Mouse (Mus musculus) forebrain, embryonic 10.5 days (tissue): ENCODE measurements at regions not wholly inside any gene's neighbourhood (a gene's known extent, or its start where the extent isn't known, plus 50 kb on each side); places are given as distances from the start of the nearest gene placed in this dataset.
A peak's percentile ranks its signal among the peaks of the same experiment; 100 is the strongest.

Experiments
- DNase-seq: peaks from one replicate; pipeline ENCODE4 v3.0.0-alpha.2; 2017; ENCODE audit warnings: low spot score; ENCODE audit errors: extremely low spot score
- H3K27ac ChIP-seq: fragments of 300-500 bp; sonication (generic); 2 replicates; pipeline ENCODE4 v1.5.1; 2016; ENCODE audit warnings: mild to moderate bottlenecking
- H3K27me3 ChIP-seq: fragments of 300-500 bp; sonication (generic); 2 replicates; pipeline ENCODE4 v1.6.1; 2016; ENCODE audit warnings: mild to moderate bottlenecking; ENCODE audit not compliant: poor library complexity, severe bottlenecking
- H3K36me3 ChIP-seq: fragments of 300-500 bp; sonication (generic); replicated peaks from 2 replicates; pipeline ENCODE4 v1.6.1; 2016; ENCODE audit warnings: mild to moderate bottlenecking, moderate library complexity
- H3K4me1 ChIP-seq: fragments of 300-500 bp; sonication (generic); 2 replicates; pipeline ENCODE4 v1.6.1; 2016
- H3K4me3 ChIP-seq: fragments of 300-500 bp; sonication (generic); 2 replicates; pipeline ENCODE4 v1.5.1; 2016; ENCODE audit warnings: mild to moderate bottlenecking, moderate library complexity
- H3K9me3 ChIP-seq: fragments of 300-500 bp; sonication (generic); 2 replicates; pipeline ENCODE4 v1.6.1; 2016; ENCODE audit warnings: mild to moderate bottlenecking, moderate library complexity
- WGBS: fragments of 180-500 bp; shearing (Covaris S2); methylation state at CpG from one replicate; pipeline ENCODE4 v1.1.7; 2016; 5-methylcytosine and 5-hydroxymethylcytosine counted together

DNA sequence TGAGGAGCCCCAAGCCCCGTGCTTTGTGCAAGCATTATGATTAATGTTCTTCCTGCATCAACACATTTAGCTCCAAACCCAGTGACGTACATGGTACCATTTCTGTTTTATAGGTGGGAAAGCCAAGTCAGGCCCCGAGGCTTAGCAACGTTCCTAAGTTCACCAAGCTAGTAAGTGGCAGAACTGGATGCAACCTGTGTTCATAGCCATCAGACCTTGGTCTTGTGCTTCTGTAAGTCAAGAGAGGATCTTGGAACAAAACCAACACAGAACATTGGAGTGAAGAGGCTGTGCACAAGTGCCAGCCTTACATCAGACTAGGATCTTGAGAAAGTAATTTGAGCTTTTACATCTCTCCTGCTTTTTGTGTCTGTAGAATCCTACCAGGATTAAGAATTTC, 71.3 kb downstream of the Cdc7 start:
- DNase-seq, result no peak
- Histone ChIP-seq H3K4me1 (peaks cover 7% of the 10 kb centered on the region; the same call in 1 of the 2 replicates), H3K36me3 (no peaks in the 10 kb centered on the region), H3K4me3 (no peak overlapping the region), H3K27me3 (no peaks in the 10 kb centered on the region), H3K9me3 (peaks cover 6% of the 10 kb centered on the region; the same call in 1 of the 2 replicates), H3K27ac (no peak overlapping the region)
- WGBS, result 86% methylated on average over 4 of the region's 4 CpGs

DNA sequence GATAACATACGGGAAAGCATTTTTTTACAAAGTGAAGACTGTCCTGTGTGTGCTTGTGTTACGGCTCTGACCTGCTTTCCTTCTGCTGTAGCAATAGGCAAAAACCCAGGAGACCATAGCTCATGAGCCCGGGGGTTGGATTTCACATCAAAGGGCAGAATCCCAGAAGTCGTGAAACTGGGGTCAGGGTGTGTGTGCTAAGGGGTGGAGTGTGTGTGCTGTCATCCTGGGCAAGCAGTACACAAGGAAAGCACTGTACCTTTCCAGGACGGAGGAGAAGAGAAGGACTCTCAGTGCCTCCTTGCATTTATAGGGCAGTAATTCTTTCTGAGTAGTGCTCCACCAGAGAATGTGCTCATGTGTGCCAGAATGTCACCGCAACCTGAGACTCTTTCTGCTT, 71.7 kb downstream of the Cdc7 start:
- 70% methylated on average over 6 of the region's 6 CpGs for WGBS
- no peak for DNase-seq
- no peak overlapping the region for H3K4me3 ChIP-seq

DNA sequence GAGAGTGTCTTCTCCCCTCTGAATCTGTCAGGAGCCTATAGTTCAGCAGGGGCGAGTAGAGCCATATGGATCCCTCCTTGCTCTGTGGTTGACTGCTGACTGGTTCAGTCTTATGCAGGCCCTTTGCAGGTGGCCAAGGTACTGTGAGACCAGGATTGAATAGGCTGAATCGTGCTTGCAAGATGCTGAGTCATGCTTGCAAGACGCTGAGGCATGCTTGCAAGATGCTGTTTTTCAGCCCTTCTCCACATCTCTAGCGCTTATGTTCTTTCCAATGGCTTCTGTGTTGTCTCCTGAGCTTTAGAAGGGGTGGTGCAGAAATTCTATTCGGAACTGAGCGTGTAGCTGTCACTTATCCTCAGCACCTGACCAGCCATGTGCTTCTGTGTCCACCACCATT, 72.4 kb downstream of the Cdc7 start:
- H3K9me3 ChIP-seq, result peaks cover 6% of the 10 kb centered on the region; the same call in 1 of the 2 replicates
- no peak overlapping the region for H3K27ac ChIP-seq
- H3K27me3 ChIP-seq, result no peaks in the 10 kb centered on the region
- no peak for DNase-seq
- H3K4me1 ChIP-seq, result peaks cover 7% of the 10 kb centered on the region; the same call in 1 of the 2 replicates
- WGBS, result 81% methylated on average over 6 of the region's 6 CpGs
- H3K4me3 ChIP-seq, result no peak overlapping the region
- no peaks in the 10 kb centered on the region for H3K36me3 ChIP-seq

More for the DNA sequence above, 71.7 kb downstream of the Cdc7 start:
- no peak overlapping the region for H3K27ac ChIP-seq
- peaks cover 6% of the 10 kb centered on the region; the same call in 1 of the 2 replicates for H3K9me3 ChIP-seq
- no peaks in the 10 kb centered on the region for H3K27me3 ChIP-seq
- no peaks in the 10 kb centered on the region for H3K36me3 ChIP-seq
- H3K4me1 ChIP-seq, result peaks cover 7% of the 10 kb centered on the region; the same call in 1 of the 2 replicates

DNA sequence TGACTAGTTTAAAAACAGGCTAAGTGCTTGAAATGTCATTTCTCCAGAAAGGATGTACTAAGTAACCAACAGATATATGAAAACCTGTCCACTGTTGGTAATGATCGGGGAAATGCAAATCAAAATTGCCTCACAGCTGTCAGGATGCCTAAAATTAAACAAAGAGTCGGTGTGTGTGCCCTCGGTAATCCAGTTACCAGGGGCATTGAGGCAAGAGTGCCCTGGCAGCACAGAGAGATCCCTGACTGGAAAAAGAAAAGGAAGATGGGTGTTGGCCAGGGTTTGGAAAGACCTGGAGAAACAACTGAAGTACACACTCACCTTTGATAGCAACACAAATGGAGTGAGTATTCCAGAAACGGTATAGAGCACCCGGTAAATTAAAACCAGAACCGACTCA, 73.0 kb downstream of the Cdc7 start:
- H3K9me3 ChIP-seq, result peaks cover 6% of the 10 kb centered on the region; the same call in 1 of the 2 replicates
- H3K36me3 ChIP-seq, result no peaks in the 10 kb centered on the region
- 96% methylated on average over 6 of the region's 6 CpGs for WGBS
- no peak for DNase-seq
- H3K4me3 ChIP-seq, result no peak overlapping the region
- H3K4me1 ChIP-seq, result peaks cover 7% of the 10 kb centered on the region; the same call in 1 of the 2 replicates
- H3K27ac ChIP-seq, result no peak overlapping the region
- H3K27me3 ChIP-seq, result no peaks in the 10 kb centered on the region

DNA sequence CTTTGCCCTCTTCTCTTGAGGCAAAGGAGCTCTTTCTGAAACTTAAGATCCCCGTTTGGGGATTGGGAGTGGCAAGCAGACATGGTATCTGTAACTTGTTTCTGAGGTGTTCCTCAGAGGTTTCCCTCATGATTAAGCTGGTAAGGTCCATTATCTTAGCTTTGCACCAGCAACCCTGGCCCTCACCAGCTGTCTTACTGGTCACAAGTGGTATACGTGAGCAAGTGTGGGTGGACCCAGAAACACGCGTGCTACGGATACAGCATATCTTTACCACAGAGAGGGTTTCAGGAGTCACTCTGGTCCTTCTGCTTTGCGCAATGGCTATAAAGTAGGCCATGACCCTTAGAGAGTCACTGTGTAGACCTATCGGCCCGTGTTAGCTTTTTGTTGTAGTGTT, 75.2 kb downstream of the Cdc7 start:
- H3K27ac ChIP-seq, result no peak overlapping the region
- DNase-seq, result no peak
- H3K36me3 ChIP-seq, result no peaks in the 10 kb centered on the region
- 98% methylated on average over 8 of the region's 8 CpGs for WGBS
- peaks cover 7% of the 10 kb centered on the region; the same call in 1 of the 2 replicates for H3K4me1 ChIP-seq
- no peak overlapping the region for H3K4me3 ChIP-seq
- no peaks in the 10 kb centered on the region for H3K27me3 ChIP-seq
- peaks cover 6% of the 10 kb centered on the region; the same call in 1 of the 2 replicates for H3K9me3 ChIP-seq

DNA sequence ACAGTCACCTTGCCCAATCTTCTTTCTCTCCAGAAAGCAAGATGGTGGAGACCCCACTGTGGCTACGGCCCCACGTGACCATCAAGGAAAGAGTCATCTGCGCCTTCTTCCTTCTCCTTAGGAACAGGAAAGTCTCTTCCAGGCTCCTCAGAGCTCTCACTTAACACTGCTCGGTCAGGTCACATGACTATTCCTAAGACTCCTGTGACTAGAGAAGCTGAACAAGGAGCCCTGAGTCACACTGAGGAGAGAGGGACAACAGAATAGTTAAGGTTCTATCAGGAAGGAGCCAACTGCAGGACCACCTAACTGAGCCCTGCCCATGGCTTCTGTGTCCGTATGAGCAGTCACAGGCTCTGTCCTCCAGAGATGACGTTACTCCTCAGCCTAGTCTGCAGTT, 75.8 kb downstream of the Cdc7 start:
- WGBS, result 91% methylated on average over 6 of the region's 6 CpGs
- Histone ChIP-seq H3K27me3 (no peaks in the 10 kb centered on the region), H3K27ac (no peak overlapping the region), H3K4me1 (peaks cover 7% of the 10 kb centered on the region; the same call in 1 of the 2 replicates), H3K36me3 (no peaks in the 10 kb centered on the region), H3K4me3 (no peak overlapping the region), H3K9me3 (peaks cover 6% of the 10 kb centered on the region; the same call in 1 of the 2 replicates)
- no peak for DNase-seq

DNA sequence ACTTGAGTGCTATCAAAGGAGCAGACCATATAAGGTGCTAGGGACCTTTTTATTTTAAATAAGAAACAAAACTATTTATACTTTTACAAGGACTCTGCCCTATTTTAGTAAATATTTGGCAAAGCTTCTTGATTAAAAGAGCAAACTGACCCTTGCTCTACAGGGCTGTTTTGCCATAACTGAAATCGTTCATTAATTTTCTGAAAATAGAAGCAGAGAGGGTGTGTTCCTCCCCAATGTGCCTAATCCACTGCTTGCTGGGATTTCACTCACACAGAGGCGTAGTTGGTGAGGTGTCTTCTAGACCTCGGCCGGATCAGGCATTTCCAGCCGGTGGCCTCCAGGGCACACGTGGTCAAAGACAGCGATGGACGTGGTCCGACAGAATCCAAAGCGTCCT, 76.4 kb downstream of the Cdc7 start:
- Histone ChIP-seq H3K36me3 (no peaks in the 10 kb centered on the region), H3K4me3 (no peak overlapping the region), H3K27ac (no peak overlapping the region), H3K4me1 (peaks cover 5% of the 10 kb centered on the region; the same call in 1 of the 2 replicates), H3K9me3 (peaks cover 6% of the 10 kb centered on the region; the same call in 1 of the 2 replicates), H3K27me3 (no peaks in the 10 kb centered on the region)
- WGBS, result 90% methylated on average over 10 of the region's 10 CpGs
- DNase-seq, result no peak

DNA sequence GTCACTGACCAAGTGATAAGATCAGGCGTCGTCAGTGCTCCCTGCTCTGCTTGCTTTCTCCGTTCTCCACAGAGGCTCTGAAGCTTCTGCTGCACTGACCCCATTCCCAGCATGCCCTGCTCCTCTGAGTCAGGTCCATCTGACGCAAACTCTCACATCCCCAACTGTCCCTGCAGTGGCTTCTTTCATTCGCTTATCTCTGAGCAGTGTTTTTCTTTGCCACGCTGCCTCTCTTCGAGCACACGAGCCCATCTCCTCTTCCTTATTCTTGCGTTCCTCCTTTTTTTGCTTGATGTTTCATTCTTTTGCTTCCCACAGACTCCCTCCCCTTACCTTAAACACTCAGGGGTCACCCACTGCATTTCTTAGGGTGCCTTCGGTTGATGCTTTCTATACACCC, 81.0 kb downstream of the Cdc7 start:
- WGBS, result 80% methylated on average over 10 of the region's 10 CpGs
- no peak overlapping the region for H3K4me3 ChIP-seq

DNA sequence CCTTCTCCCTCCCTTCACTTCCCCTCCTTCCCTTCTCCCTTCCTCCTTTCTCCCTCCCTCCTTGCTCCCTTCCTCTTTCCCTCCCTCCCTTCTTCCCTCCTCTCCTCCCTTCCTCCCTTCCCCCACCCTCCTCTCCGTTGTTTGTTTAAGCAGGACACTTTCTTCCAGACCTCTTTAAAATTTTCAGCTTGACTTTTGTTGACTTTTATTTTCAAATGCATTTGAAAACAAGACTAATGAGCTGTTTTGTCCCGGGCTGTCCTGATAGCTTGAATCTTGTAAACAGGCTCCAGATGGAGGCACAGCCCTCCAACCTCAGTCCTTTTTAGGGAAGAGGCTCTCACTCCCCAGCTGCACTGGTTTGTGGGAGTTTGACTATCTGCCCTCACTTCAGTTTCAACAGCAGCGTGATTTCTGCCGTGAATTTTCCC, 82.4 kb downstream of the Cdc7 start:
- no peaks in the 10 kb centered on the region for H3K4me1 ChIP-seq
- no peaks in the 10 kb centered on the region for H3K9me3 ChIP-seq
- WGBS, result 42% methylated on average over 4 of the region's 4 CpGs
- no peak overlapping the region for H3K27ac ChIP-seq
- DNase-seq, result no peak
- no peak overlapping the region for H3K4me3 ChIP-seq
- no peaks in the 10 kb centered on the region for H3K27me3 ChIP-seq
- H3K36me3 ChIP-seq, result no peaks in the 10 kb centered on the region

More for the DNA sequence above, 81.0 kb downstream of the Cdc7 start:
- Histone ChIP-seq H3K27ac (no peak overlapping the region), H3K9me3 (no peaks in the 10 kb centered on the region), H3K4me1 (no peaks in the 10 kb centered on the region), H3K36me3 (no peaks in the 10 kb centered on the region), H3K27me3 (no peaks in the 10 kb centered on the region)
- DNase-seq, result no peak

DNA sequence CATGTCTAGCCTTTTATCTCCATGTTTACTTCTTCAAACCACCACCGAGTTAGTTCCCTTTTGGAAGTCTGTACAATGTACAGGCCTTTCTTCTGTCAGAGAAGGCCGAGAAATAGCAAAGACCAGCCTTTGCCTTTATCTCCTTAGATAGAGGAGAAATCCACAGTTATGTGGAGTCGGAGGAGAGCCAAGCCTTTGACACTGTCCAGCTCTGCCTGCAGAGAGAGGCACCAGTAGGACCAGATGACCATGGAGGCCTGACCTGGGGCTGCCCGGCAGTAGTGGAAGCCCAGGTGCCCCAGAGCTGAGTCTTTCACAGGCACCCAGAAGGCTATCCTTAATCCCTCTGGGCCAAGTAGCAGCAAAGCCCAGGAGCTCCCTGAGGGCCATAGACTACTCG, 84.5 kb downstream of the Cdc7 start:
- H3K36me3 ChIP-seq, result no peaks in the 10 kb centered on the region
- 89% methylated on average over 5 of the region's 5 CpGs for WGBS
- H3K27me3 ChIP-seq, result no peaks in the 10 kb centered on the region
- H3K4me1 ChIP-seq, result no peaks in the 10 kb centered on the region
- no peak for DNase-seq
- H3K9me3 ChIP-seq, result no peaks in the 10 kb centered on the region
- H3K4me3 ChIP-seq, result no peak overlapping the region
- no peak overlapping the region for H3K27ac ChIP-seq

DNA sequence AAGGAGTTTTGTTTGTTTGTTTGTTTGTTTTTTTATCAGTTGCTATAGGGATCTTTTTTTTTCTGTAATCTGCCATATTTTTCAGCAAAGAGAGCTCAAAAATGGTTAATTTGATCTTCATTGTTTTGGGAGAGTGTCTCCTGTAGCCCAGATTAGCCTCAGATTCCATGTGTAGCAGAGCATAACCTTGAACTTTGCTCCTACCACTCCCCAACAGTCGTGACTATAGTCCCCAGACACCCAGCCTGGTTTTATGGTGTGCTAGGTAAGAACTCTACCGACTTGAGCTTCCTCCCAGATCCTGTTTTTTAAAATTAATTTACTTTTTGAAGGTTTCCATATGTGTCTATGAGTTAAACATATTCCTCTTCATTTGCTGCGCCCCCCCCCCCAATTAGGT, 86.0 kb downstream of the Cdc7 start:
- Histone ChIP-seq H3K4me3 (no peak overlapping the region), H3K36me3 (no peaks in the 10 kb centered on the region), H3K27ac (no peak overlapping the region), H3K27me3 (no peaks in the 10 kb centered on the region), H3K9me3 (no peaks in the 10 kb centered on the region), H3K4me1 (peaks cover 2% of the 10 kb centered on the region)
- DNase-seq, result no peak
- 78% methylated on average over 3 of the region's 3 CpGs for WGBS

DNA sequence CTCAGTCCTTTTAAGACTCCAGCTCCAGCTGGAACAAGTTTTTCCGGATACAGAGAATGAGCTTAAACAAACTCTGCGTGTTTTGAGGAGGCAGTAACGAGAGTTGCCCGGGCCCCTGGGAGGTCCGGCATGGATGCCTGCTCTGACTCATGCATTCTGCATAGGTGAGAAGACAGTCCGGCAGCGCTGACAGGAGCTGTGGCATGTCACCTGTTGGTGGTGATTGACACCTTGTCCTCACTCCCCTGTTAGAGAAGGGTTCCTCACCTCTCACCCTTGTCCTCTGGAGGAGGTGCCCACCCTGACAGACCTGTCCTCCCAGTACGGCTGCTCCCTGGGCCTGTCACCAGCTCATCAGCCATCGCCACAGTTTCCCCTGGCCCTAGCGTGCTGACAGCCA, 87.7 kb downstream of the Cdc7 start:
- H3K27ac ChIP-seq, result no peak overlapping the region
- DNase-seq, result no peak
- no peak overlapping the region for H3K4me3 ChIP-seq
- peaks cover 9% of the 10 kb centered on the region for H3K4me1 ChIP-seq
- no peaks in the 10 kb centered on the region for H3K36me3 ChIP-seq
- H3K9me3 ChIP-seq, result no peaks in the 10 kb centered on the region
- 84% methylated on average over 10 of the region's 10 CpGs for WGBS
- no peaks in the 10 kb centered on the region for H3K27me3 ChIP-seq

DNA sequence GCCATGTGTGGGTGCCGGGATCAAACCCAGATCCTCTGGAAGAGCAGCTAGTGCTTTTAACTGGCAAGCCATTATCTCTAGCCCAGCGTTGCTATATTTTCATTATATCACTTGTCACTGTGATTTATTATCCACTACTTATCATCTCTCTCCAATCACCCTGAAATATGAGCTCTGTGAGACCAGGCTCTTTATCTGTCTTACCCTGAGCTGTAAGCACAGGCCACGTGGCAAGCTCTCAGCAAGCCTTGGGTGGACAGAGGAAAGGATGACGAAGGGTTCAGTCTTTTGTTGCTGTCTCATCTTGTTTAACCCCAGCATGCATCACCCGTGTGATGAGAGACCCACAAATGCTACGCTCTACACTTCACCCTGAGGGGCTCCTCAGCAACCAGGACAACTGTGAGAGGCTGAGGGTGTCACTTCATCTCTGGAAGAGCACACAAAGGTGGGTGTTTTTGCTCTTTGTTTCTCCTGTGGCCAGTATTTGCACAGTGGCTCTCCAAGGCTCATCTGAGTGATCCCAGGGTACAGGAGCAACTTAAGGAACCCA, 90.9 kb downstream of the Cdc7 start:
- H3K27ac ChIP-seq, result 0 out of 2 replicates have a peak overlapping the region, but pooled peaks have one; percentile 53
- peaks cover 9% of the 10 kb centered on the region for H3K4me1 ChIP-seq
- WGBS, result 80% methylated on average over 6 of the region's 6 CpGs
- H3K9me3 ChIP-seq, result no peaks in the 10 kb centered on the region
- no peak overlapping the region for H3K4me3 ChIP-seq
- H3K27me3 ChIP-seq, result no peaks in the 10 kb centered on the region
- no peak for DNase-seq
- H3K36me3 ChIP-seq, result no peaks in the 10 kb centered on the region
